Mouse (Mus musculus): Measurements from ENCODE around the gene Scn5a. TPM values are rescaled to one million over a fixed set of nuclear protein-coding genes. Genes with fewer than 3 reads are reported as not detected.

The Scn5a gene
- polyA plus RNA-seq, 1 experiment from 2014 or later: 0.01 TPM

GRCm38 (mm10) chr9:119580187-119580586, 1.4 kb upstream of the Scn5a start:
- WGBS (ENCODE audit: insufficient replicate concordance): 83% methylated on average over 17 of the region's 17 CpGs
- Histone ChIP-seq H3K27me3 (ENCODE audit: insufficient read depth, low read length) (peaks cover 54% of the 10 kb centered on the region), H3K27ac (ENCODE audit: low read depth) (no peak overlapping the region), H3K4me2 (ENCODE audit: low read depth, low read length) (no peak overlapping the region), H3K4me1 (ENCODE audit: insufficient read depth) (peaks cover 5% of the 10 kb centered on the region; the same call in 1 of the 2 replicates), H3K9me3 (ENCODE audit: low read length) (no peaks in the 10 kb centered on the region), H3K36me3 (replicated peaks; ENCODE audit: insufficient read depth, low read length) (no peaks in the 10 kb centered on the region), H3K4me3 (ENCODE audit: low read depth, low read length) (no peak overlapping the region), H3K9ac (replicated peaks) (no peak overlapping the region)
- ATAC-seq (no peak), DNase-seq (no peak)
- no peak for TF ChIP-seq CTCF (IDR thresholded peaks at IDR 0.05; ENCODE audit: low read depth)
- no peak for TF ChIP-seq EP300 (IDR thresholded peaks at IDR 0.05; ENCODE audit: low read depth)

- peak overlapping the region; percentile 53 for H3K4me3 ChIP-seq (ENCODE audit: low read depth, low read length)
- peaks cover 60% of the 10 kb centered on the region for H3K27me3 ChIP-seq (ENCODE audit: insufficient read depth, low read length)
- no peak overlapping the region for H3K9ac ChIP-seq (replicated peaks)
These were observed 543 bp downstream of the Scn5a start for GRCm38 (mm10) chr9:119578311-119578635.

GRCm38 (mm10) chr9:119576977-119577376, 1.8 kb downstream of the Scn5a start:
- no peak overlapping the region for H3K4me3 ChIP-seq (ENCODE audit: low read depth, low read length)
- H3K27ac ChIP-seq (ENCODE audit: low read depth): no peak overlapping the region
- WGBS (ENCODE audit: insufficient replicate concordance): 53% methylated on average over 2 of the region's 2 CpGs
- H3K9me3 ChIP-seq (ENCODE audit: low read length): no peaks in the 10 kb centered on the region
- no peak for ATAC-seq
- H3K4me1 ChIP-seq (ENCODE audit: insufficient read depth): peaks cover 5% of the 10 kb centered on the region; the same call in 1 of the 2 replicates
- H3K27me3 ChIP-seq (ENCODE audit: insufficient read depth, low read length): peaks cover 61% of the 10 kb centered on the region
- no peak overlapping the region for H3K9ac ChIP-seq (replicated peaks)
- TF ChIP-seq CTCF (IDR thresholded peaks at IDR 0.05; ENCODE audit: low read depth) (no peak), EP300 (IDR thresholded peaks at IDR 0.05; ENCODE audit: low read depth) (no peak)
- no peaks in the 10 kb centered on the region for H3K36me3 ChIP-seq (replicated peaks; ENCODE audit: insufficient read depth, low read length)
- H3K4me2 ChIP-seq (ENCODE audit: low read depth, low read length): no peak overlapping the region
- no peak for DNase-seq

More at GRCm38 (mm10) chr9:119578311-119578635, 543 bp downstream of the Scn5a start:
- H3K4me2 ChIP-seq (ENCODE audit: low read depth, low read length): peak overlapping the region; percentile 84
- peaks cover 5% of the 10 kb centered on the region; the same call in 1 of the 2 replicates for H3K4me1 ChIP-seq (ENCODE audit: insufficient read depth)
- WGBS (ENCODE audit: insufficient replicate concordance): 1% methylated on average over 23 of the region's 24 CpGs
- no peaks in the 10 kb centered on the region for H3K9me3 ChIP-seq (ENCODE audit: low read length)
- H3K36me3 ChIP-seq (replicated peaks; ENCODE audit: insufficient read depth, low read length): no peaks in the 10 kb centered on the region
- DNase-seq (no peak), ATAC-seq (no peak)
- no peak overlapping the region for H3K27ac ChIP-seq (ENCODE audit: low read depth)
- TF ChIP-seq CTCF (IDR thresholded peaks at IDR 0.05; ENCODE audit: low read depth) (no peak), EP300 (IDR thresholded peaks at IDR 0.05; ENCODE audit: low read depth) (no peak)

- Histone ChIP-seq H3K9me3 (ENCODE audit: low read length) (no peaks in the 10 kb centered on the region), H3K9ac (replicated peaks) (no peak overlapping the region), H3K4me2 (ENCODE audit: low read depth, low read length) (no peak overlapping the region), H3K4me3 (ENCODE audit: low read depth, low read length) (no peak overlapping the region), H3K27ac (ENCODE audit: low read depth) (no peak overlapping the region), H3K4me1 (ENCODE audit: insufficient read depth) (peaks cover 5% of the 10 kb centered on the region; the same call in 1 of the 2 replicates), H3K27me3 (ENCODE audit: insufficient read depth, low read length) (peaks cover 73% of the 10 kb centered on the region), H3K36me3 (replicated peaks; ENCODE audit: insufficient read depth, low read length) (no peaks in the 10 kb centered on the region)
- TF ChIP-seq CTCF (IDR thresholded peaks at IDR 0.05; ENCODE audit: low read depth): no peak
- TF ChIP-seq EP300 (IDR thresholded peaks at IDR 0.05; ENCODE audit: low read depth): no peak
- 49% methylated on average over 9 of the region's 9 CpGs for WGBS (ENCODE audit: insufficient replicate concordance)
- ATAC-seq (no peak), DNase-seq (no peak)
These were observed 3.1 kb downstream of the Scn5a start for GRCm38 (mm10) chr9:119575732-119576131.

- peaks cover 5% of the 10 kb centered on the region; the same call in 1 of the 2 replicates for H3K4me1 ChIP-seq (ENCODE audit: insufficient read depth)
- no peak overlapping the region for H3K4me2 ChIP-seq (ENCODE audit: low read depth, low read length)
- H3K27me3 ChIP-seq (ENCODE audit: insufficient read depth, low read length): peaks cover 64% of the 10 kb centered on the region
- DNase-seq (no peak), ATAC-seq (no peak)
- no peak overlapping the region for H3K9ac ChIP-seq (replicated peaks)
- H3K4me3 ChIP-seq (ENCODE audit: low read depth, low read length): no peak overlapping the region
- H3K27ac ChIP-seq (ENCODE audit: low read depth): no peak overlapping the region
- no peaks in the 10 kb centered on the region for H3K36me3 ChIP-seq (replicated peaks; ENCODE audit: insufficient read depth, low read length)
- WGBS (ENCODE audit: insufficient replicate concordance): 71% methylated on average over 7 of the region's 7 CpGs
- TF ChIP-seq CTCF (IDR thresholded peaks at IDR 0.05; ENCODE audit: low read depth): no peak
- TF ChIP-seq EP300 (IDR thresholded peaks at IDR 0.05; ENCODE audit: low read depth): no peak
- no peaks in the 10 kb centered on the region for H3K9me3 ChIP-seq (ENCODE audit: low read length)
These were observed 4.5 kb downstream of the Scn5a start for GRCm38 (mm10) chr9:119574366-119574765.

- 41% methylated on average over 14 of the region's 14 CpGs for WGBS (ENCODE audit: insufficient replicate concordance)
- Histone ChIP-seq H3K27ac (ENCODE audit: low read depth) (no peak overlapping the region), H3K27me3 (ENCODE audit: insufficient read depth, low read length) (peaks cover 53% of the 10 kb centered on the region), H3K9me3 (ENCODE audit: low read length) (no peaks in the 10 kb centered on the region), H3K9ac (replicated peaks) (no peak overlapping the region), H3K4me2 (ENCODE audit: low read depth, low read length) (no peak overlapping the region), H3K4me3 (ENCODE audit: low read depth, low read length) (no peak overlapping the region), H3K36me3 (replicated peaks; ENCODE audit: insufficient read depth, low read length) (no peaks in the 10 kb centered on the region), H3K4me1 (ENCODE audit: insufficient read depth) (no peaks in the 10 kb centered on the region; the same call in 1 of the 2 replicates)
- no peak for ATAC-seq
- TF ChIP-seq EP300 (IDR thresholded peaks at IDR 0.05; ENCODE audit: low read depth): no peak
- no peak for TF ChIP-seq CTCF (IDR thresholded peaks at IDR 0.05; ENCODE audit: low read depth)
- no peak for DNase-seq
These were observed 5.8 kb downstream of the Scn5a start for GRCm38 (mm10) chr9:119573009-119573408.
